Mouse (Mus musculus): ENCODE data around the gene Tmem132d. TPM values are rescaled to one million over a fixed set of nuclear protein-coding genes. Genes with fewer than 3 reads are reported as not detected.

The Tmem132d gene
- 0.03 and 0.11 TPM in 2 replicates for polyA plus RNA-seq (2015; fragmentation: Nextera tagmentation; extraction: Ambion mirVana)

GRCm38 (mm10) chr5:128432916-128433315 lies at the start of gene Tmem132d:
TSS of gene Tmem132d (minus strand) at chr5:128433077.

Other genes starting within 250 kb of the Tmem132d start
- gene Fzd10, start 167.8 kb upstream of the Tmem132d start, polyA plus RNA-seq (2015; fragmentation: Nextera tagmentation; extraction: Ambion mirVana), result 3.9 and 4.1 TPM in 2 replicates

Measured in skeletal muscle tissue, postnatal 0 days (tissue).